Mouse (Mus musculus) central nervous system, embryonic 18 days (tissue): Measurements from ENCODE around the gene Gpr143. TPM values are rescaled to one million over a fixed set of nuclear protein-coding genes. Genes with fewer than 3 reads are reported as not detected.

Source experiments
- polyA plus RNA-seq: library from polyadenylated mRNA; depleted of rRNA; stranded (reverse); fragments of >200 nt; gene quantifications from 2 replicates; pipeline ENCODE4 v1.2.3, GENCODE M21; 2012; rRNA removed

Gpr143 gene
- polyA plus RNA-seq: 0.10 and 0.24 TPM in 2 replicates

DNA sequence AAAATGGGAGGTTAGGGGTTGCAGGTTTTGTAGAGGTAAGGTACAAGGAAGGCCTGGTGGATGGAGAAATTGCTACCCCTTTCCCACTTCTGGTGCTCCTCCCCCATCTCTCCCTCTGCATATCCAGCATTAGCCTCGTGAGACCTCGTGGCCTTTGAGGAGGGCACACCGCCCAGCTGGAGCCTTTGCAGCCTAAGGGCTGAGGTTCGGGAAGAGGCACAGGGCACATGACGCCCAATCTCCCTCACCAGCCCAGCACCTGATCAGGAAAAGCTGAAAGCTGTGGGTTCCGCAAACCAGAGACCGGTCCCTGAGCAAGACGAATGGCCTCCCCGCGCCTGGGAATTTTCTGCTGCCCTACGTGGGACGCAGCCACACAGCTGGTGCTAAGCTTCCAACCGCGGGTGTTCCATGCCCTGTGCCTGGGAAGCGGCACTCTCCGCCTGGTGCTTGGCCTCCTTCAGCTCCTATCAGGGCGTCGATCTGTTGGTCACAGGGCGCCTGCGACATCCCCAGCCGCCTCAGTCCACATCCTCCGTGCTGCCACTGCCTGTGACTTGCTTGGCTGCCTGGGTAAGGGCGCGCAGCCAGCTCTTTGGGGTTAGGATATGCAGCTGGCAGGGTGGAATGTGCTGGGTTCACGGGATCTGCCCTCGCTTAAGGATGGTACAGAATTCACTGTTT is at the start of gene Gpr143:
TSS of gene Gpr143 (plus strand) at position 202 of the 684 bp plus-strand sequence.

GRCm38 (mm10) chrX:152768891-152769599 is 12.7 kb upstream of the Gpr143 start, which contains the start of gene Shroom2:
TSS of gene Shroom2 (minus strand) at chrX:152769465.

Other genes starting within 250 kb of the Gpr143 start
- not detected in 2 replicates for gene Cldn34a, start 218.6 kb upstream of the Gpr143 start, polyA plus RNA-seq
- 92.9 and 94.4 TPM in 2 replicates for gene Shroom2, start 12.5 kb upstream of the Gpr143 start, polyA plus RNA-seq
- 2.1 TPM in 2 replicates for gene Usp51, start 224.5 kb downstream of the Gpr143 start, polyA plus RNA-seq